Mouse (Mus musculus) cerebral cortex, adult 2 months (tissue): ENCODE data around the gene Slc39a11.

Experiments
- WGBS: fragments of 180-500 bp; shearing (Covaris S2); methylation state at CpG from one replicate; pipeline ENCODE4 v1.1.7; 2018; 5-methylcytosine and 5-hydroxymethylcytosine counted together

The Slc39a11 gene

GRCm38 (mm10) chr11:113597632-113598031, 52.2 kb downstream of the Slc39a11 start:
- WGBS = 81% methylated on average over 3 of the region's 3 CpGs

GRCm38 (mm10) chr11:113595144-113595543, 54.7 kb downstream of the Slc39a11 start:
- WGBS = 87% methylated on average over 5 of the region's 5 CpGs

- 70% methylated on average over 3 of the region's 3 CpGs for WGBS
Observed at GRCm38 (mm10) chr11:113588936-113589335, 60.9 kb downstream of the Slc39a11 start.

- 80% methylated on average over 6 of the region's 6 CpGs for whole genome bisulfite sequencing
Observed at GRCm38 (mm10) chr11:113586423-113586822, 63.5 kb downstream of the Slc39a11 start.

DNA sequence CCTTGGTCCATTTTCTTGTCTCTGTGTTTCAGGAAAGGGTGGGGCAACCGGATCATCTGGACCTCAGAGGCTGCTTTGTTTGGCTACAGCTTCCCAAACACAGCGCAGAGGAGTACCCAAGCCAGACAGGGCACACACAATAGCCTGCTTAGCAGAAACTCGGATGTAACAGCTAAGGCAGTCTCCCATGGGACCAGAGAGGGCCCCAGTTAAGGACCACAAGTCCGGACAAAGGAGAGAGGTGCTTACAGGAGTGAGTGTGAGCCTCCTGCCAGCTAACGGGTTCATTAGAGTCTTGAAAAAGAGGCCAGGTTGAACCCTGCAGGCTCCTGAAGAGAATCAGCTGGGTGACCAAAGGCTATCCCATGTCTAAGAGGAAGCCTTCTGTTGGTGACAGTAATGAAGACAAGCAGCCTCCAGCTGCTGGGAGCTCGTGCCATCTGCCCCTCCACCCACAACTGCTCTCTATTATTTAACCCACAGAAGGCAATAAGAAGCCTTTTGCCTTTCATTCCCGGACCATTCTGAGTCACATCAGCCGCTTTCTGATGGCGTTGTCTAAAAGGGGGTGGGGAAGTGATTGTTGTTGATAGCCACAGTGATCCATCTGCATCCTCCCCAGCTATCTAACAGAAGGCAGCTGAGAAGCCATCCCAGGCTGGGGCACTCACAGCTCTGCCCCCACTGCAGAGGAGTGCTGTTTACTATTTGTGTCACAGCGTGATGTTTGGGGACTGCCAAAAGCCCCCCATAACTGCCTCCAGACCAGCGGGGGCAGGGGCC, 65.8 kb downstream of the Slc39a11 start:
- WGBS = 63% methylated on average over 11 of the region's 11 CpGs

GRCm38 (mm10) chr11:113577221-113577620, 72.7 kb downstream of the Slc39a11 start:
- 87% methylated on average over 4 of the region's 4 CpGs for WGBS

GRCm38 (mm10) chr11:113572641-113573040, 77.2 kb downstream of the Slc39a11 start:
- 65% methylated on average over 6 of the region's 6 CpGs for WGBS

DNA sequence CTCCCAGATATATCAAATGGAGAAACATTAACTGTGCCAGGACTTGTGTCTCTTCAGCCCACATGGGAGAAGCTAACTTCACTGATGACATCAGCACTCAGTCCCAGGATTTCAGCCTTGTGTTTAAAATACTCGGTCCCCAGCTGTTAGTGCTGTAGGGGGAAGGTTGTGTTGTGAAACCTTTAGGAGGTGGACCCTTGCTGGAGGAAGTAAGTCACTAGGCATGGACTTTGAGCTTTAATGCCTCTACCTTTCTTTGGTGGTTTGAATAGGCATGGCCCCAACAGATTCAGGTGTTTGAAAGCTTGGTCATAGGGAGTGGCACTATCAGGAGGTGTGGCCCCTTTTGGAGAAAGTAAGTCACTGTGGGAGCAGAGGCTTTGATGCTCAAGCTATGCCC, 80.9 kb downstream of the Slc39a11 start:
- WGBS = 71% methylated on average over 1 of the region's 1 CpGs

- WGBS = 84% methylated on average over 2 of the region's 2 CpGs
Observed at GRCm38 (mm10) chr11:113567926-113568325, 82.0 kb downstream of the Slc39a11 start.

DNA sequence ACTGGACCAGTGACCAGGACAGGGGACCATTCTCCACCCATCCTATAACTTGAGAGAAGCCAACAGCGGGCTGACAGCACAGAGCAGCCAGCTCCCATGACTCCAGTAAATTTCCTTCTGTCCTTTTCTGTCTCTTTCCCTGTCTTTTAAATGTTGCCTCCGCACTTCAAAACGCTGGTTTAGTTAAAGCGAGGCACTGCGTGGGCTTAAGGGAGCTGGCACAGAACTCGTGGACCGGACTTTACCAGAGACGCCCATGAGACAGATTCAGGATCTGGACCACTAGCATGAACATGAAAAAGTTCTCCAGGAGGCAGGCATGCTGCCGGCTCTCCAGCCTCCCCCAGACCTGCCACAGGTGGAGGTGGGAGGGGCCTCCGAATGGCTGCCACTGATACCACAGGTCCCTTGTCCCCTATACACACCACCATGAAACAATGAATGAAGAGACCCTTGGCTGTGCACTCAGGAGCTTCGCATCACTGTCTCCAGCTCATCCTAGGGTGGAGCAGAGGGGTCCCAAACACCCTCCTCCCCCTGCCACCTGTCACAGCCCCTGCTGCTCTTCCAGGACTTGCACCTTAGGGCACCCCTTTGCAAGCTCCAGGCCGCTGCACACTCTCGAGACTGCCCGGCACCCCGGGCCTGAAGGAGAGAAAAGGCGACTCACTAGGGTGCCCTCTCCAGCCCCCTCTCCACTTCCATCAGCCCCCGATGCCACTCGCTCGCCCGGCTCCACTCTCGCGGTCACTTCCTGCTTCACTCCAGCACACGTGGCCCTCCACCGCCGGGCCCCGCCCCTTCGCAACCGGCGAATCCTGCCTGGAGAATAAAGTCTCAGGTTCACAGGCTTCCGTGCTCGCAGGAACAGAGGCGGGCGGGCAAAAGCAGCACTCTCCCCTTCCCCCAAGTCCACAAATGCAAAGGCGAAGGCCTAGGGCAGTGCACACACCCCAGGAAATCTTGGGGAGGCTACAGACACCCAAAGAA, 84.6 kb downstream of the Slc39a11 start:
- 6% methylated on average over 34 of the region's 34 CpGs for WGBS

DNA sequence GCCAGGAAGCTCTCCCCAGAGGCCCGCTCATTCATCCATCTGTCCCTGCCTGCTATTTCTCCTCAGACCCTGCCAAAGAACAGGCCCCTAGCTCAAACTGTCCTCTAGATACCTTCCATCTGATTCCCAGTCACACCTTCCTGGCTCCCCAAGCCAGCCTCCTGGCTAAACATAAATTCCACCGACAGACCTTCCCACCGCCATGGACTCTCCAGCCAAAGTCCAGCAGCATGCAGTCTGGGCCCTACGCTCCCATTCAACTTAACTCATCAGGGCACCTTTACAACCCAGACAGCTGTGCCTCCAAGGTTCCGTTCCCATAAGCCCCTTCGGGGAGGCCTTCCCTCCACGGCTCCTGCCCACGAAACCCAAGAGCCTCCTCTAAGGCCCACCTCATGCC, 87.6 kb downstream of the Slc39a11 start:
- 96% methylated on average over 8 of the region's 8 CpGs for WGBS

DNA sequence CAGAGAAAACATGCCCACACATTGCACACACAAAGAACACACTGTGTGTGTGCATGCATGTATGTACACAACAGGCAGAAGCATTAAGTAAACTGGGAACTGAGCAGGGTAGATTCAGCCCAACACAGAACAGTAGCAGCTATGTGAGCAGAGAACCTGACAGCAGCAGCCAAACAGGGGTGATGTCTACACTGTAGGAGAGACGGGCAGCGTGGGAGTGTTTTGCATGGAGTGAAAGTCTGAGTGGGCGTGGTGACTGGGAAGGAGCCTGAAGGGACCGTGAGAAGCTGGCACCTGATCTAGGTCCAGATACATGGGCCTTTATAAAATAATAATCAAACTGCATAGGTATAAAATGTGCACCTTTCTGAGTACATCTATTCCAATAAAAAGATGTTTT, 89.7 kb downstream of the Slc39a11 start:
- WGBS = 42% methylated on average over 4 of the region's 4 CpGs

GRCm38 (mm10) chr11:113558505-113558904, 91.4 kb downstream of the Slc39a11 start:
- WGBS = 81% methylated on average over 12 of the region's 12 CpGs

GRCm38 (mm10) chr11:113556142-113556541, 93.7 kb downstream of the Slc39a11 start:
- 95% methylated on average over 12 of the region's 12 CpGs for WGBS

DNA sequence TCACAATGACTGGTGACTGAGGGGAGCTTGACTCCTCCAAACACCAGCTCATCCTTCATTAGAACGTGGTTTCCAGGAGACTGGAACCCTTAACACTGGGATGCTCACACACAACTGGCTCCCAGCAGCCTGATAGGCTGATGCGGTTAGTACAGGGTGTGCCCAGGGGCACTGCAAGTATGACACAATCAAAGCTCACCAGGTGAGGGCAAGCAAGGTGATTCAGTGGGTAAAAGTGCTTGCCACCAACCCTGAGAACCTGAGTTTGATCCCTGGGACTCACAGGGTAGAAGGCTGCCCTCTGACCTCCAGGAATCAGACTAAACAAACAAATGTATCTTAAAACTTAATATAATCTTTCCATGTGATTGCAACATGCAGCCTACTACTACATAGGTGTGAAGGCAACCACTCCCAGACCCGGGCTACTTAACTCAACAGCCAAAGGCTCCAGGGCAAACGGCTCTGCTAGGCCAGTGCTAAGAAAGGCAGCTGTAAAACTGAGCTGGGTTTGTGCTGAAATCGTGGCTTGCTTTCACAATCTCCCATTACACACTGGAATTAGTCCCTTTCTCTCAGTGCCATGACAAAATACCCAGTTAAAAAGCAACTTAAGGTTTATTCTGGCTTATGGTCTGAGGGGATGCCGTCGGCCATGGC, 95.0 kb downstream of the Slc39a11 start:
- WGBS = 86% methylated on average over 7 of the region's 7 CpGs

DNA sequence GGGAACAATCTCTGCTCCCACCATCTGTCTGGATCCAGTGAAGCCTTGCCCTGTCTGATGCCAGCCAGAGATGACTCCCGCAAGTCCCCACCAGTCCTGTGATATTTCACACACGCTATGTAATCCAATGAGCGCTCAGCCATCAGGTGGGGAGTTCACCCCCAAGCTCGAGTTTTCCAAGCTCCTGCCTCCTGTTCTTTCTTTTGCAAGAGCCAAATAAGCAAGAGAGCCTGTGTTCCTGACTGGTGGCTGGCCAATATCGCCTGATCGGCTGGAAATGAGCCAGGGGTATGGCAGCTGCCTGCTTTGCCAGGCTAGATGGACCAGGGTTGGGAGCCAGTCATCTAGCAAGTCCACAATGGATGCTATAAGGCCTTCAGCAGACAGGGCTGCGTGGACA, 95.7 kb downstream of the Slc39a11 start:
- 52% methylated on average over 7 of the region's 7 CpGs for WGBS

DNA sequence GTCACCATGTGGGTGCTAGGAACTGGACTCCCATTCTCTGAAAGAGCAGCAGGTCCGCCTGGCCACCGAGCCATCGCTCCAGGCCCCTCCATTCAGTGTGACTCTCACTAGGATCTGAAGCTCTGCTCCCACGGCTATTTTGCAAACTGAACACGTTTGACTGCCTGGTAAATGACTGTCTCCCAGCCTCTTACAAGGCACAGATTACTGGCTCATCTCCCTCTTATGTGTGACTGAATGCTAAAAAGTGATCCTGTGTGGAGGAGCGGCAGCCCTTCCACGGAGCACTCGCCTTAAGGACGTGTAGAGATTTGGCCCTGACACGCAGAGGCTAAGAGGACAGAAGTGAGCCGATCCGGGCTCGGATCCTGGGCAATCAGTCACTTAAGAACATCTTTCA, 96.3 kb downstream of the Slc39a11 start:
- WGBS = 37% methylated on average over 13 of the region's 13 CpGs

DNA sequence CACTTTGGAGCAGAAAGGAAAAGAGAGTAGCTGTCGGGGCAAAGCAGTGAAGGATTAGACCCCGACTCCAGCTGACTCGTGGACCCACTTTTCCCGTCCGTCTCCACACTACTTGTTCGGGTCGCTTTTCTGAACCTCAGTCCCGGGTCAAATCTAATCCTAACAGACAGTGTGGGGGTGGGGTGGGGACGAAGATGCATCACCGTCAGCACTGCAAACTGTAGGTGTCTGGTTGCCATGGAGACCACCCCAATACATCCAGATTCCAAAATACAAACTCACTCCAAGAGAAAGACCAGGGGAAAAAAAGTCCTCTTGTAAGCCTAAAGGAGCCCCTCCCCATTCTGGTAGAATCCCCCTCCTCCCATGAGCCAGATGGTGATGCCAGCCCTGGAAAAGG, 97.3 kb downstream of the Slc39a11 start:
- 77% methylated on average over 10 of the region's 10 CpGs for WGBS

DNA sequence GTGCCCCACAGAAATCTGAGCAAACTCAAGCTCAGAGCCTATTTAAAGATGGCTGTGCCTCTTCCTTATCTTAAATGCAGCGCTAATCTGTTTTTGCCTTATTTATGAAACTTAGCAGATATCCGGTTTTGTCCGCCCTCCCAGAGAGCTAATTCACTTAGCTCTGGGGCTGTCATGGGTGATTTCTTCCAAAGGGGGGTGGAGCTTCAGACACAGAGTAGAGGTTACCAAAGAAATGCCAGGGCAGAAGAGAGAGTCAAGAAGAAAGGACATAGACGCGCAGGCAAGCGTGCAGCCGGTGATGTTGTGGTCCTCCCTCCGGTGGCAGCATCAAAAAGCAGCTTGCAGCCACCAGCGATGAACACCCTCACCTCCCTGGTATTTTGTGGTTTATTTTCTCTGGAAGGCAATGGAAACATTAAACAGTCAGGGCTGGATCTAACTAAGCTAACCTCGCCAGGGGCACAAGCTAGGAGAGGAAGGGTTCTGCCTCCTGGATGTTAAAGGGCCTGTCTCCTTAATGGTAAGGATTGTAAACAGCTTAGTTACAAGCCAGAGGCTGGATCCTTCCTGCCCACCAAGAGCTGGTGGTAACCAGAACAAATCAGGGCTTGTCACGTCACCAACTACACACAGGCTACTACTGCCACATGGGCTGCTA, 103.5 kb downstream of the Slc39a11 start:
- 87% methylated on average over 11 of the region's 11 CpGs for WGBS

GRCm38 (mm10) chr11:113544017-113544640, 105.8 kb downstream of the Slc39a11 start:
- 84% methylated on average over 11 of the region's 11 CpGs for WGBS

GRCm38 (mm10) chr11:113541073-113541472, 108.8 kb downstream of the Slc39a11 start:
- WGBS = 97% methylated on average over 8 of the region's 8 CpGs
